Mouse (Mus musculus) telencephalon, adult 2 months (tissue): ENCODE data around the gene Nt5c.
"Not testable (repeated sequence)": the region's sequence is repeated elsewhere in the genome, so short reads cannot be mapped to it uniquely, and the experiment has no call there.

Experiments used
- DNase-seq: peaks from one replicate; pipeline ENCODE4 v3.0.0-alpha.2; 2011; ENCODE audit warnings: low read depth, low spot score

Gene Nt5c

DNA sequence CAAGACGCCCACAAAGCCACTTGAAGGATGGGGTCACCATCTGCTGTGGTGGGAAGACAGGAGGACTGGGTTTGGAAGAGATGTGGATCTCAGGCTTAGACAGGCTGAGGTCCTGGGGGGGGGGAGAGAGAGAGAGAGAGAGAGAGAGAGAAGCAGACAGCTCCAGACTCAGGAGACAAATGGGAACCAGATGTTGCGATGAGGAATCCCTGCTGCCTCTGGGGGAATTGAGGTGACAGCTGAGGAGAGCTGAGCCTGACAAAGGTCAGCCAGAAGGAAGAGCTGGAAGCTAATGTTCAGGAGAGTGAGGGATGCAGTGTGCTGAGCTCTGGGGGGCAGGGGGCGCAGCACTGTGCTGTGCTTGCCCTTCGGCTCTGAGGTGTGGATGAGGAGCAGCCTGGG lies 24.4 kb downstream of the Nt5c start:
- DNase-seq: no peak

DNA sequence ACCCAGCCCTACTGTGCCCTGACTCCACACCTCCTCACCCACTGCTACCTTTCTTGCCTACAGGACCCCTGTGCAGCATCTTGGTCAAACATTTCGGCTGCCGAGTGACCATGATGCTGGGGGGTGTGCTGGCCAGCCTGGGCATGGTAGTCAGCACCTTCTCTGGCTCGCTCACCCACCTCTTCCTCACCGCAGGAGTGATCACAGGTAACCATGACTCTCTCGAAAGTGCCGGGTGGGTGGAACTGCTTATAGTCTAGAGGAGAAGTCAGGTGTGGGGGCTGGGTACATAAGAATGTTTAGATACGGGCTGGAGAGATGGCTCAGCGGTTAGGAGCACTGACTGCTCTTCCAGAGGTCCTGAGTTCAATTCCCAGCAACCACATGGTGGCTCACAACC lies 26.8 kb downstream of the Nt5c start:
- no peak for DNase-seq

DNA sequence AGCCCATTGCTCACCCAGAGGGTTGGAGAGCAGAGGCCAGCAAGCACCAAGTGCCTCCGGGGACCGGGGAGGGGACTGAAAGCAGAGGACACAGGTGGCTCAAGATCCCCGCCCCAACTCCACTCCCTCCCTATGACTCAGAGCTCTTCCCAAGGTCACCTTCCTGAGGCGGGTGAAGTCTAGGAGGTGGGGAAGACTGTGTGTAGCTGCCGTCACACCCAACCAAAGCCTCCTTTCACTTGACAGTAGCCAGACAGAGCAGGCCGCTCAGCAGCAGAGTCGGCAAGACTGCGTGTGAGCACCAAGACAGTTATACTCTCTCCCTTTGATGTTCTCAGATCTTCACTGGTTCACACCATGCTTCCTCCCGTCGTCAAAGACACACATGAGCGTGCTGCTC lies 28.3 kb downstream of the Nt5c start:
- DNase-seq: no peak

DNA sequence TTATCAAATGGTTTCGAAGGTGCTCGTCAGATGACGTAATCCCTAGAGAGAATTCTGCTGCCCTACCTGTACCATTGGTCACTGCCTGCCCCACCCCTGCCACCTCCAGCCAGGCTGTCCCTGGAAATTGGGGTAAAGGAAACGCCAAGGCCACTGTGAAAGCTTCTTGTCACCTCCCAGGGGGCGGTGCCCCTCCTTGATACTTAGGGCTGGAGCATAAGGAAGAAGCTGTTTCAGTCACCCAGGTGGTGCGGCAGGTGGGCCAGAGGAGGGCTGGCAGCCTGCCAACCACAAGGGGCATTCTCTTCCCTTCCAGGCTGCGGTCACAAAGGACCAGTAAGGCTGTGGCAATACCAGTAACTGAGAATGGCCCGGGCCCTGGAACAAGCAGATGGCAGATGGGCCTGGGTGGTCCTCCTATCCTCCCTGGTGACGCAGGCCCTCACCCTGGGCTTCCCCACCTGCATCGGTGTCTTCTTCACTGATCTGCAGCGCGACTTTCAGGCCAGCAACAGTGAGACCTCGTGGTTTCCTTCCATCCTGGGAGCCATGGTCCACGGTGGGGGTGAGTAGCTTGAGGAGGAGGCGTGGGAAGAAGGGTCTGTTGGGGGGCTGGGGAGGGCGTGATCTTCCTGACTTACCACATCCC lies 29.3 kb downstream of the Nt5c start, which contains the start of gene Slc16a5:
TSS of gene Slc16a5 (plus strand) at position 232 of the 649 bp plus-strand sequence.
- no peak for DNase-seq

DNA sequence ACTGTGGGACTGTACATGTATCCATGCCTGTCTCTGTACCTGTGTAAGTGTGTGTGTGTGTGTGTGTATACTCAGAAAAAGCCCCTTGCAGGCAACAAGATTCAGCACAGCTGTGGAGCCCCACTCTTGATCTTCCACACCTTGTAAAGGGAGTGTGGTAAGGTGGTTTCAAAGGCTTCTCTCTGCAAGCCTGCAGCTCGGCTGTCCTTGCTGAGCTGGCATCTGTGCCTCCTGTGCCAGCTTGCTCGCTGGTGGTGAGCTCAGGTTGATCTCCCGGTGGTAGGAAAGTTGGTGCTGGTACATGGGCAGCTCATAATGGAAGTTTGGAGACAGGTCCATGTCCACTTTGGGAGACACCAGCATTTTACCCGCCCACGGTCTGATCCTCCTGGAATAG lies 29.8 kb downstream of the Nt5c start:
- DNase-seq: no peak

DNA sequence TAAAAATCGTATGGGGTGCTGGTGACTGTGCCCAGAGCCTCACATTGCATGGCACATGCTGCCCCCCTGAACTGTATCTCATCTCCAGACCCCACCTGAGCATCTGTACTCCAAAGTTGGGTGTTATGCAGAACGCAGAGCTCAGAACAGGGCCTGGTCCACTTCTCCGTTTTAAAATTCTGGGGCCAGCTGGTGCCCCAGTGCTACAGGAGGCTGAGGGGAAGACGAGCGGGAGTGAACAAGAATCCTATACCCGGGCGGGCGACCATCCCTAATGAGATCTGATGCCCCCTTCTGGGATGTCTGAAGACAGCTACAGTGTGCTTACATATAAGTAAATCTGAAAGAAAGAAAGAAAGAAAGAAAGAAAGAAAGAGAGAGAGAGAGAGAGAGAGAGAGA lies 30.7 kb downstream of the Nt5c start:
- no peak for DNase-seq

DNA sequence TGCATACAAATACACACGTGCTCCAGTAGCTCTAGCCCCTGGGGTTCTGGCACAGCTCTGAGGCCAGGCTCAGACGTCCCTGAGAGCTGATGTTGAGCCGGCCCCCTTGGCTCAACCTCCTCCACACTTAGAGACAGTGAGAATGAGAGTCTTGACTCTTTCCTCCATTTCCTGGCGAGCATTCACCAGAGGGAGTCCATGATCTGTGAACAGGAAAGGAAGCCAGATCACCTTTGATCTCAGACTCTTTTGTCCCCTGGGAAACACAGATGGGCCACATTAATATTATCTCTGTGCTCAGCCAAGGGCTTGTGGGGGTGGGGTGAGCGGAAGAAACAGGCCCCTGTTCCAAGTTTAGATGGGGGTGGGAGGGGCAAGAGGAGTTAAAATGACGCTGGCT lies 34.3 kb downstream of the Nt5c start:
- DNase-seq: no peak

DNA sequence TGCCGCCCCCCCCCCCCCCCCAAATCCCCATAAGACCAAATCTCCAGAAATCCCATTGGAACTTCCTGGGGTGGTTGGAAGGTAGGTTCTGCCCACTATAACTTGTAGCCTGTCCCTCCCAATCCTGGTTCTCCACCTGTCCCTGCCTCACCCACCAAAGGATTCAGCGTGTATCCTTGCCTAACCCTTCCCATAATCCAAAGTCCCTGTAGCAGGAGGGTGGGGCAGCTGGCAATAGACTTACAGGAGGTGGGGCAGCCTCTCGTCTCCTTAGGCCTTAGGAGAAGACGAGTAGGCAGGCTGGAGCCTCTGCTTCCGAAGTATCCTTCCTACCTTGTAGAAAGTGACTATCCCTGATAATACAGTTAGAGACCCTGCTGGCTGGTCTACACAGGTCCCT lies 35.5 kb downstream of the Nt5c start:
- DNase-seq: no peak

DNA sequence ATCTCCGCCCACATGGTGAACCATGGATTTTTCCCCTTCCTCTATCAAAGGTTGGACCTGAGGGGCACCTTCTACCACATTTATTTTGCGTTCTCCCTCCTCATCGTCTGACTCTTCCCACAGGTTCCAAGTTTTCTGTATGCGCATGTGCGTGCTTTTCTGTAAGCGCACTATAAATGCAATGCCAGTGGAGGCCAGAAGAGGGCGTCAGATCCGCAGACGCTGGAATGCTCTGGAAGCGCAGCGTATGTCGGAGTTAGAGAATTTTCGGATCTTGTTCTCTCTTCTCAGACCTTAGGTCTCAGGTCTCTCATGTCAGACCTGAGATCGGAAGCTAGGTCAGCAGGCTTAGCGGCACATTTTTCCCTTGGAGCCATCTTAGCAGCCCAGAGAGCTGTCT lies 36.0 kb downstream of the Nt5c start:
- no peak for DNase-seq

DNA sequence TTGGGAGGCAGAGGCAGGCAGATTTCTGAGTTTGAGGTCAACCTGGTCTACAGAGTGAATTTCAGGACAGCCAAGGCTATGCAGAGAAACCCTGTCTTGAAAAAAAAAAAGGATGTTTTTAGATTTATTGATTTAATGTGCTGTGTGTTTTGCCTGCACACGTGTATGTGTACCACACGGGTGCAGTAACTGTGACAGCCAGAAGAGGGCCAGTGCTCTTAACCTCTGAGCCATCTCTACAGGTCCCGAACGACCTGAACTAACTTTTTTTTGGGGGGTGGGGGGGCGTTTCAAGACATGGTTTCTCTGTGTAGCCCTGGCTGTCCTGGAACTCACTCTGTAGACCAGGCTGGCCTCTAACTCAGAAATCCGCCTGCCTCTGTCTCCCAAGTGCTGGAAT lies 36.8 kb downstream of the Nt5c start:
- DNase-seq: not testable (repeated sequence)

DNA sequence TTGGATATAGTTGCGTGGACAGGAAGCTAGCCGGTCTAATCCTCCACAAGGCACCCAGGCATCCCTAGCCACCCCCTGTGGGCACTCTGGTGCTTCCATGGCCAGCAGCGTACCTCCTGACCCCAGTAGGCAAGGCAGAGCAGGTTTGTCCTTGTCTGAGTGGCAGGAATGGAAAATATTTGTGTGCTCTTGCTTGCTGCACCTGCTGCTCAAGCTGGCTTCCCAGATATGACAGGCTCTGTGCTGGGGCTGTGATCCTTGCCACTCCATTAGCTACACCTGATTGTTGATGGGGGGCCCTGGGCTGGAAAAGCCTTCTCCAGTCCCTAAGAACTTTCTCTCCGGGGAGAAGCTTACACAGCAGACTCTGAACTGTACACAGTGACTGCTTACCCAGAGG lies 38.4 kb downstream of the Nt5c start:
- DNase-seq: no peak

DNA sequence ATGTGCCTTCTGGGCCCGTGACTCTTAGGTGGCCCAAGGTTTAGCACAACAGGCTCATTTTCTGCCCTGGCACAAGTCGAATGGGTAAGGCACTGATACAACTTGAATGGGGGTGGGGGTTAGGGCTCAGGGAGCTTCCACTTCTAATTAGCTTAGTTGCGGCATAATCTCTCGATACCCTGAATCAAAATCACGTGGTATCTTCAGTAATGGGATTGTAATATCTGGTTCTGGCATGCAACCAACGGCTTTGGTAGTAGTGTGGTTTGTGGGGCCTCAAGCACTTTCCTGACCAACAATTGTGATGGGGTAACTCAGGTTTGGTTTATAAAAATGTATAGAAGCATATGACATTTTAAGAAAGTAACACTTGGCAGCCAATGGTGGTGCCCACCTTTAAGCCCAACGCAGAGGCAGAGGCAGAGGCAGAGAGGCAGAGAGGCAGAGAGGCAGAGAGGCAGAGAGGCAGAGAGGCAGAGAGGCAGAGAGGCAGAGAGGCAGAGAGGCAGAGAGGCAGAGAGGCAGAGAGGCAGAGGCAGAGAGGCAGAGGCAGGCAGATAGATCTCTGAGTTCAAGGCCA lies 39.3 kb downstream of the Nt5c start:
- no peak for DNase-seq

DNA sequence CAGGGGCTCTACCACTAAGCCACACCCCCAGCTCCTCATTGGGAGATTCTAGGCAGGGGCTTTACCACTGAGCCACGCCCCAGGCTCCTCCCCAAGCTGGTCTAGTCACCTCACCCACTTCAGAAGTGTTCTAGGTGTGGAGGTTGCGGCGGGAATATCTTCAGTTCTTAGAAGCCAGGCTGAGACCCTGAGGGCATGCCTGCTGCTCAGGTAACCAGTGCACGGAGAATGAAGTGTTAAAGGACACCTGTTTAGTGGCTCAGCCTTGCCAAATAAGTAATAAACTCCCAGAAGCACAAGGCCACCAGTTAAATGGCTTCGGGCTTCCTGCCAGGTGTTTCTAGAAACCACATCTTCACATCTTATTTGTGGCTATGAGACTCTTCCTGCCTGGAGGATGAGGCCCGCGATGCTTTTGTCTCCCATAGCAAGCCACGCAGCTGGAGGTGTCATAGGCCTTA lies 39.9 kb downstream of the Nt5c start:
- no peak for DNase-seq

DNA sequence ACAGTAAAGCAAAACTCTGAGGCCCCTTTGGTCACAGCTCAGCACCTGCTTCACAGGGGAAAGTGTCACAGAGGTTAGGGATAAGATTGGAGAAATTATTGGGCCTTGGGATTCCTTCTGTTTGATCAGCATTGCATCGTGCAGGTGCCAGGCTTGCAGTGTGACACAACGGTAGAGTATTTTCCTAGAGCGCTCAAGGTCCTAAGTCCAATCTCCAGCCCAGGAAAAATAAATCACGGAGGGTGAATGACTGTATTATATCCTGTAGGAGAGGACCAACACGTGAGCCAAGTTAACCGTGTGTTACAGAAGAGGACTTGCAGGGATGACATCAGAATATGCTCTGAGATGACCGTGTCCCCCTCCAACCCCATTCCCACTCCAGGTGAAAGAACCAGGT lies 41.5 kb downstream of the Nt5c start:
- no peak for DNase-seq

DNA sequence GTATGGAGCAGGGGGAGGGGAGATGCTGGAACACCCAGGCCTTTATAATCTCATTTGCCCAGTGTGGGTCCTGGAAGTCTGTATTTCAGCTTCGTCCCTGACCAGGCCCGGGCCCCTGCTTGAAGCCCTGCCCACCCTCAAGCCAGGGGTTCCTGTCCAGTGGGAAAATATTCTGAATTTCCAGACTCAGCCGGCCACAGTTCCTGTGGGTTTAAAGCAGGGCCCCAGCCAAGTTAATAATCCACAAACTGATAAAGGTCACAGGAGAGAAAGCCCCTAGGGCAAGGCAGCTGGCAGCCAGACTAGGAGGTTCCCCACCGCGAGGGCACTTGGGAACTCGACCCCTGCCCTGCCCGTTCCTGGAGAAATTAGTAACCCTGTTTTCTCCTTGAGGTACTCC lies 42.7 kb downstream of the Nt5c start:
- no peak for DNase-seq

DNA sequence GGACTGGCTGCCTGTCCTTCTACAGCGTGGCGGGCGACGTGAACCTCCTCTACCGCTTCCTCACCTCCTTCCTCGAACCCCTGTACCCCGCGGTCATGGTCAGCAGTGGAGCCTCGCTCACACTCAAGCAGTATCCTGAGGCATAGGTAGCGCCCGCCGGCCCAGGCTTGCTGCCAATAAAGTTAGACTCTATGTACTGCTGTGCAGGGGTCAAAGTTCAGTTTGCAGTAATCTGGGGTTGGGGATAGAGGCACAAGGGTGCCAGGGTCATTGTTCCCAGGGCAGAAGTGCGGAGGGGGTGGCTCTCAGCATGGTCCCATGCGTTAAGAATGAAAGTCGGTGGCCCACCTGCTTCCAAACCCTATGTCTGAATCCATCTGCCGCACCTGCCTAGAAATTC lies 43.6 kb downstream of the Nt5c start:
- DNase-seq: no peak

DNA sequence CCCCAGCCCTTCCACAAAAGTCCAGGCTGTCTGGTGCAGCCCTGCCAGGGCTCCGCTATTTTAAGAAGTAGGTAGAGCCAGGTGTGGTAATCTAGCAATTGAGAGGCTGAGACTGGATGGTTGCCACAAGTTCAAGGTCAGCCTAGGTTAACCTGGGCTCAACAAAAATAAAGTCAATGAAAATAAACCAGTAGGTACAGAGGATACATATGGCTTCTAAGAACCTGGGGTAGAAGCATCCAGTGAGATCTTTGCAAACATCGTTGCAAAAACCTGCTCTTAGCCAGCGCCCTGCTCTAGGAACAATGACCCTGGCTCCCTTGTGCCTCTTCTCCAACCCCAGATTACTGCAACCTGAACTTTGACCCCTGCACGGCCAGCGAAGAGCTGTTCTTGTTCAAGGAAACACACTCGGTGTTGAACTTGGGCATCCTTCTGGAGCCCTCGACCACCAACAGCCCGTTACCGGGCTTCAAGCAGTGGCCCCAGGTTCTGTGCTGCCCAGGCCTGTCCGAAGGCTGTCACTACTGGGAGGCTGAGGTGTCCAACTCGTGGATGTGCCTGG lies 44.3 kb downstream of the Nt5c start:
- no peak for DNase-seq

DNA sequence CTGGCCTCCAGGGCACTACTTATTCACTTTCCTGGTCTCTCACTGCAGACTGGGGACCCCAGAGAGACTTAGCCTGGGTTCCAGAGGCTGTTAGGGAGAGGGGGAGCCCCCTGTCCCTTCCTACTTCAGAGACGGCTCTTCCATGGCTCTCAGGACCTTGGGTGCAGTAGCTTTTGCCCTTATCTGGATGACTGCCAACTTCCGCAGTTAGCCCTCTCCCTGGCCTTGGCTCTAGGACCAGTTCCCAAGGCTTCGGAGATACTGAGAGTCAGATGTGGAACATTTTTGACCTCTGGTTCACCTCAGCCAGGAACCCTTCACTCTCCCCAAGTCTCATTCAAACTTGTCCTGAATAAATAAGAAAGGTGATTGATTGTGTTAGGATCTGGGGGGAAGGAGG lies 44.8 kb downstream of the Nt5c start:
- DNase-seq: no peak

DNA sequence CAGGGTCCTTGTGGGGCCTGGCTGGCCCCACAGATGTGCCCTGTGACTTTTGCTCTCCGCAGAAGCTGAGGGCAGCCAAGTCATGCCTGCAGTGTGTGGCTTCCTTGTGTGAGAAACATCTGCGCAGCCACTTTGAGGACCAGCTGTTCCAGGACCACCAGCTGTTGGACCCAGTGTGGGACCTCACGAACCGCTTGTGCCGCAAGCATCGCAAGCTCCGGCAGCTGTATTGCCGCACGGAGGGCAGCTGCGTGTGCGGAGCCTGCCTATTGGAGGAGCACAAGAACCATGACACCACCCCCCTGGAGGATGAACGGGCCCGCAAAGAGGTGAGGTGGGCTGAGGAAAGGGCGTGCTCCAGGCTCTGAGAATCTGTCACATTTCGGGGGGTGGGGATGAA lies 50.2 kb downstream of the Nt5c start:
- no peak for DNase-seq
